Mouse (Mus musculus) heart, postnatal 36 days (tissue): Measurements from ENCODE around the gene Nps. TPM values are rescaled to one million over a fixed set of nuclear protein-coding genes. Genes with fewer than 3 reads are reported as not detected.

Experiments
- total RNA-seq, 2 experiments: library from RNA; stranded (reverse); gene quantifications; 2 replicates each; pipeline ENCODE4 v1.2.3; 2021

Nps gene
- total RNA-seq, 2 experiments from 2014 or later, result not detected

Other genes starting within 250 kb of the Nps start
- gene Foxi2, start 151.6 kb downstream of the Nps start, total RNA-seq, result not detected